Mouse (Mus musculus): ENCODE measurements around the gene Tmem92.
"Not testable (repeated sequence)": the region's sequence is repeated elsewhere in the genome, so short reads cannot be mapped to it uniquely, and the experiment has no call there.

Tmem92 gene

DNA sequence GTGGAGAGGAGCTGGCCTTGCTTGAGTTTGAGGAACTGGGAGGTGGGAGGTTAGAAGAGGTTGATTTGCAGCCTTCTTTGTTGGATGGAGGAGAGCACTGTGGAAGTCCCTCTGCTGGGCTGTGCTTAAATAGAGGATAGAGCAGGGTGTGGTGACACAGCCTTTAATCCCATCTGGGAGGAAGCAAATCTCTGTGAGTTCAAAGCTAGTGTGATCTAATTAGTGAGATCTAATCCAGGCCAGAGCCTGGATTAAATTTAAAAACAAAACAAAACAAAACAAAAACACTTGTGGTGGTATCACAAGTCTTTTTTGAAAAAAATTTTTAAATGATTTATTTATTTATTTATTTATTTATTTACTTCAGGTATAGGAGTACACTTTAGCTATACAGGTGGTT is at the start of gene Tmem92:
Tmem92 (minus strand) TSS at position 101 of the 400 bp plus-strand sequence.
- no peak for DNase-seq (ENCODE audit: low spot score in 2 of 2)

DNA sequence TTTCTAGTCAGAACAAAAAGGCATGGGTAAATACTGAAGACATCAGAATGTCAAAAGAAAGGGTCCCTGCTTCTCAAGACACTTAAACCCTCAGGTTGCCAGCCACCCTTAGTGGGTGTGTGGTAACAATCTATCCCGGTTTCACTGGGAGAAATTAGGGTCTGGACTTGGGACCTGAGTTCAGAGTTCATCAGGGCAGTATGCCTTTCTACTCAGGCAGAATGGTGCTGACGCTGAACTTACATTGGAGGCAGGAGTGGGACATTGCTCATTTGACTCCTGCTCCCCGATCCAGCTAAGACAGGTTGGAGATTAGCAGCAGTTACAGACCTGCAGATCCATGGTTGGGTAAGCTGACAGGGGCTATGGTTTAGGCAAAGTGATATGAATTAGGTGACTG is 46.5 kb upstream of the Tmem92 start:
- DNase-seq (ENCODE audit: low spot score in 2 of 2), result no peak

DNA sequence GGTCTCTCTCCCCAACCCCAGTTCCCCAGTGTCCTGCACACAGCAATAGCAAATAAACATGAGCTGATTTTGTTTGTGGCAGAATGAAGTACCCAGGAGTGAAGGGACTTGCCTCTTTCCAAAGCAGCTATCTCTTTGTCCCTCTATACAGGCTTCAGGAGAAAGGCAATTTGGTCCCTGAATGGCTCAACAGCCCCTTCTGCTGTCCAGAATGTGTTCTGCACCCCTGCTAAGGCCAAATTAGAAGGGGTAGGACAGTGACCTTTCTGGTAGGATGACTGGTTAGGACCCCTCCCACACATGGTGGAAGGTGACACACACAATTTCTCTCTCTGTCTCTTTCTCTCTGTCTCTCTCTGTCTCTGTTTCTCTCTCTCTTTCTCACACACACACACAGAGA is 36.9 kb upstream of the Tmem92 start:
- not testable (repeated sequence) for DNase-seq (ENCODE audit: low spot score in 2 of 2)

DNA sequence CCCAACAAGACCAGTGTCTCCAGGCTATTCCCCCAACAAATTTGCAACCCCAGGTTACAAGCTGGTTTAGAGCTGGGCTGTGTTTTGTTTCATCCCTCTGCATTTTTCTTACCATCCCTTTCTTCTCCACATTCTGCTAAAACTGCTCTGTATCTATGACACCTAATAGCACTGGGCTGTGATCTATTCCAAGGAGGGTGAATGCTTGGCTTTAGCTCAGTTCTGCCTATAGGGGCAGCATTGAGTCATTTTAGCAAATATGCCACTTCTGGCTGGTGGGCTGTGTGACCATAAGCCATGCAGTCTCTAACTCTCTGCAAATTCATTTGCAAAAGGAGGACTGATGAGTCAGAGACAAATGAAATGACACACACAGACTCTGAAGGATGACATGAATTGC is 36.4 kb upstream of the Tmem92 start:
- DNase-seq (ENCODE audit: low spot score in 2 of 2), result not testable (repeated sequence)

DNA sequence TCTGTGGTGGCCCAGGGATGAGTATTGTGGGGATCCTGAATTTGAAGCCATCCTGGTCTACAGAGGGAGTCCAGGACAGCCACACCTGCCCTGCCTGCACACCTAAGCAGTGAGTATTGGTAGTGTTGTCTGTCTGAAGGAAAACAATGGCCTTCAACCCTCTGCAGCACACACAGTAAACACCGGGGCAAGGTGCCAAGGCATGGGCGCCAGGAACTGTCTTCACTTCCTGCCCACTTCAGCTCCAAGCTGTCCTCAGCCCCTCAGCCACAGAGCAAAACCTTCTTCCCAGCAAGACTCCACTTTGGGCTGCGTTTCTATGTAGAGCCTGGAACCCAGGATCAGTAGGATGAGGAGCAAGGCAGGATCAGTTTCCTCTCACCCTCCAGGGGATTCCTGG is 29.0 kb upstream of the Tmem92 start:
- DNase-seq (ENCODE audit: low spot score in 2 of 2), result not testable (repeated sequence)

DNA sequence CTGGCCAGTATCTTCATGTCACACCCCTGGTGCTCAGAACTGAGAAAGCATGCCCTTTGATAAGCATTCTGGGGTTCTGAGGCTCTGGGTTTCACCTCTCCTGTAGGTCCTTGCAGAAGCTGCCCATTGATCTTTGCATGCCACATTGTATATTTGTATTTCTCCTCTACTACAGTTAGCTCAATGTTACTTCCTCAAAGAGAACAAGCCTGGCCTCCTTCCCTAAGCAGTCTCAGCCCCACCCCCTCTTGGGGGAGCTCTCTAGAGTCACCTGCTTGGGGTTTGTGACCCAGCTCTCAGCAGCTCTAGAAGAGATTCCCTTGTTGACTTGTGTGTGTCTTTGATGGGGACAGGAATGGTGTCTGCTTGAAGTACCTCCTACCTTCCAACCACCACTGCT is 9.2 kb upstream of the Tmem92 start:
- no peak for DNase-seq (ENCODE audit: low spot score in 2 of 2)

DNA sequence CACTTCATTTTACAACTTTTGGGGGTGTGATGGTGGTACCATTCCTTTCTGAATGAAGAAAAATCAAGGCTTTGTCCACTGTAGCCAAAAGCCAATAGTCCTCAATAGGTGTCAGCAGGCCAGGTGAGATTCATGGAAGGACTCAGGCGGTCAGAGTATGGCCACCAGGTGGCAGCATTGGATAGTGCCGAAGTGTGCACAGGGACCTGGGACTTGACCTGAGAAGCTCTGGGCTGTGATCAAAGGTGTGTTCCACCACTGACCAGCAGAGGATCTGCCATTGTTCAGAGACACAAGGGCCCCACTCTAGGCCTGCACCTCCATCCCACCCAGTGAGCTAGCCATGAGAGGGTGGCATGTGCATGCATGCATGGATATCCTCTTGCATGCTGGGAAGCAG is 2.7 kb upstream of the Tmem92 start:
- DNase-seq (ENCODE audit: low spot score in 2 of 2), result peak in 1 of 2 experiments; percentile 48

DNA sequence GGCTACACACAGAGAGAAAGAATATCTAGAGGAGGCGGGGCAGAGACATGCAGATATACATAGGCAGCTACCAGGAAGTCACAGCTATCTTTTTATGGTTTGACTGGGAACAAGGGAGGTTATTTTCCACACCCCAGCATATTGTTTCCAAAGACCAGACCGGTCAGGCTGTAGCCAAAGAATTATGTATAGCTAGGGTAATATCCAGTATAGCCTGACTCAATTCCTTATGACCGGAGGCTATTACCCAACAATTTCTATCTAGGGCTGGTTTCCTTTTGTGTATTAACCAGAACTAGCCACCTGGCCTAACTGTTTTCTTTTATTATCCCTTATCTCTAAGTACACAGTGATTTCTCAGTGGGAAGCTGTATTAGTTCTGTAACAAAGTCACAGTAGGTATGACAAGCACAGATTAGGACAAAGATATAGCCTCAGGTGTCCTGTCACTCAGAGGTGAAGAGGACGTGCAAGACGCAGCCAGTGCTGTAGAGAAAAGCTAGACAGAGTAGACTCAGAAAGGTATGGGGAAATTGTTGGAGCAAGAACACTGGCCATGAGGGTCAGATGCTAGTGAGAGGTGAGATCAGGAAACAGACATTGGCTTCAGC is 7.5 kb downstream of the Tmem92 start:
- no peak for DNase-seq (ENCODE audit: low spot score in 2 of 2)

DNA sequence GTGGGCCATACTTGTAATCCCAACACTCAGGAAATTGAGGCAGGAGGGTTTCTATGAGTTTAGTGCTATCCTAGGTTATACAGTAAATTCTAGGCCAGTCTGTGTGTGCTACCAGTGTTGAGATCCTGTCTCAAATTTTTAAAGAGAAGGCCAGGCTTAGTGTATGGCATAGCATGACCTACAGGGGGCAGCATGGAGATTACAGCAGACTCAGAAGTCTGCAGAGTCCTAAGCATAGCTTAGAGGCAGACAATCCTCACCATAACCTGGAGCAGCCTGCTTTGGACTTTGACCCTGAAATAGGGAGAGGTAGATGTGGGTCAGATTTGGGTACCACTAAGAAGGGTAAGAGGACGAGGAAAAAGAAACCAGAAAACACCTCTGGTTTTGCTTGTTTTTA is 8.7 kb downstream of the Tmem92 start:
- DNase-seq (ENCODE audit: low spot score in 2 of 2), result no peak

DNA sequence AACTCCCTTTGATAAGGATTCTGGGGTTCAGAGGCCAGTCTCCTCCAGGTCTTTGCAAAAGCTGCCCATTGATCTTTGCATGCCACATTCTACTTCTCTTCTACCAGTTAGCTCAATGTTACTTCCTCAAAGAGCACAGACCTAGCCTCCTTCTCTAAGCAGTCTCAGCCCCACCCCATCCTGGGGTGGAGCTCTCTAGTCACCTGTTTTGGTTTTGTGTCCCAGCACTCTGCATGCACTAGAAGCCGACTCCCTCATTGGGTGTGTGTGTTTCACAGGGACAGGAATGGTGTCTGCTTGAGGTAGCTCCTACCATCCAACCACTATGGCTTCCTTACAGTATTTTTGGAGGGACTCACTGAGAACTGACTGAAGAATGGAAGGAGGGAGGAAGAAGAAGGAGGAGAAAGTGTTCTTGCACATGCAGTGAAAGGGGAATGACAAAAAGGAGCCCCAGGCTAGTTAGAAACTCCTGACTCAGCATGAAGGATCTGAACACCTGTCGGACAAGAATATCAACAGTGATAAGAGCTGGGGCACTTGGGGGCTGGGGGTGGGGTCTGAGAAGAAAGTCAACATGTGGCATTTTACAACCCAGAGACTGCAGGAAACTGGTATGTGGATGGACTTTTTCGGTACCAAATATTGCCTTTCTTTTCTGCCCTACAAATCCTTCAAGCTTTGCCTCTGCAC is 10.0 kb downstream of the Tmem92 start:
- no peak for DNase-seq (ENCODE audit: low spot score in 2 of 2)

DNA sequence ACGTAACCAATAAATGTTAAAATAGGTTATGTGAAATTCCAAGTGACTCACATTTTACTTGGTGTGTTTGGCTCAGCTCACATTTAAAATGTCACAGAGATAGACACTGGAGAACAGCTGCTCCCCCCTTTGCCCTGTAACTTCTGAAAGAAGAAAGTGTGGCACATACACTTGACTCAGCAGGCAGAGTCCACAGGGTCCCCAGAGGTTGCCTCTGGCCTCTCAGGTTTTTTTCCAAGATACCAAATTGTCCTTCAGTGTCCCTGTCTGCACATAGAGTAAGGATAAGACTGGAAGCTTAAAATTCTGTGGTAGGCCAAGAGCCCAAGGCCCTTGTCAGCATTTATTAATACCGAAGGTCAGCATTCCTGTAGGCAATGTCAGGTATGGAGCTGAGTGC is 15.3 kb downstream of the Tmem92 start:
- DNase-seq (ENCODE audit: low spot score in 2 of 2), result no peak

DNA sequence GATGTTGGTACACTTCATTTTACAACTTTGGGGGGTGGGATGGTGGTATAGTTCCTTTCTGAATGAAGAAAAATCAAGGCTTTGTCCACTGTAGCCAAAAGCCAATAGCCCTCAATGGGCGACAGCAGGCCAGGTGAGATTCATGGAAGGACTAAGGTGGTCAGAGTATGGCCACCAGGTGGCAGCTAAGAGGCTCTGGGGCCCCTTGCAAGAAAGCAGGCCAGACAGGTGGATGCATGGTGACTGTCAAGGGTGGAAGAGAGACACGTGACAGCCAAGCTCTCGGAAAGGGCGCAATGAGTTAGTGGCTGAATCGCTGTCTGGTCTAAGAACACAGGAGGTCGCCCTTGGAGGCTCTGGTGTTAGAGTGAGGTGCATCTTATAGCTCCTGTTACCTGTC is 19.7 kb downstream of the Tmem92 start:
- no peak for DNase-seq (ENCODE audit: low spot score in 2 of 2)

DNA sequence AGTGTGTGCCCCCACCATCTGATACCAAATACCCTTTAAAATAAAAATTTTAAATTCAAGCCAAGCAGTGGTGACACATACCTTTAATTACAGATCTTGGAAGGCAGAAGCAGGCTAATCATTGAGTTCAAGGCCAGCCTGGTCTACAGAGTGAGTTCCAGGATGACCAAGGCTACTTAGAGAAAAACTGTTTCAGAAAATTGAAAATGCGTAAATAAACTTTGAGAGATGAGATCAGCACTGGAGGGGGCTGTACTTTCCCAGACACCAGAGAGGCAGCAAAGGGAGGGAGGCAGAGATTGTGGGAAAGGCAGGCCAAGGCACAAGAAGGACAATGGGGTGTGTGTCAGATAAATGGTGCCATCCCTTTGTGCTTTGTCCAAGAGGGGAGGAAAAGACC is 20.2 kb downstream of the Tmem92 start:
- no peak for DNase-seq (ENCODE audit: low spot score in 2 of 2)

DNA sequence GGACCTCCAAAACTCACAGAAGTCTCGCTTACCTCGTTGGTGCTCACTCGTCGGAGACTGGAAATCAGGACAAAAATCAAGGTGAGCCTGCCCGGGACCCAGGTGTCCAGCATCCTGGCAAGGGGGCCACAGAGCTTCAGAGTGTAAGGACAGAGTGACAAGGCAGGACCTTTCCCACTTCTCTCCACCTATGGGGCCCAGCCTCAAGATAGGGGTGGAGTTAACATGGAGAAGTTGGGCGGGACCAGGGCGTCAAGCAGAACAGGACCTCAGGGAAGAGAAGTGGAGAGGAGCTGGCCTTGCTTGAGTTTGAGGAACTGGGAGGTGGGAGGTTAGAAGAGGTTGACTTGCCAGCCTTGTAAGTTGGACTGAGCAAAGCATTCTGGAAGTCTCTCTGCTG is 21.7 kb downstream of the Tmem92 start:
- peak in 1 of 2 experiments; percentile 2 for DNase-seq (ENCODE audit: low spot score in 2 of 2)

DNA sequence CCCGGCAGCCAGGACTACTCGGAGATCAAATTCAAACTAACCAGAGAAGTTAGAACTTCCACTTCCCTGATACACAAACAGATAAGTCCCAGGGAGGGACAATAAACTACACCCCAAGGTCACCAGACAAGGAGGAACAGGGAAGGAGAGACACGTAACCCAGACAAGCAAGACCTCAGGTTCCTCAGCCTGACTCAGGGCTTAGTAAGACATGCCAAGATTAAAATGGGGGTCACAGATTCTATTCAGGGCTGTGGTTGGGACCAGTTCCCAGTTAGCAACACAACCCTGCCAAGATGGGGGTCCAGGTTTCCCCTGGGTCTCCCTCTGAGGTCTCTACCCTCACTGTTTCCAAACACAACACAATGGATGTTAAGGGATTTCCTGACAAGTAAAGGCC is 22.1 kb downstream of the Tmem92 start:
- DNase-seq (ENCODE audit: low spot score in 2 of 2), result no peak

DNA sequence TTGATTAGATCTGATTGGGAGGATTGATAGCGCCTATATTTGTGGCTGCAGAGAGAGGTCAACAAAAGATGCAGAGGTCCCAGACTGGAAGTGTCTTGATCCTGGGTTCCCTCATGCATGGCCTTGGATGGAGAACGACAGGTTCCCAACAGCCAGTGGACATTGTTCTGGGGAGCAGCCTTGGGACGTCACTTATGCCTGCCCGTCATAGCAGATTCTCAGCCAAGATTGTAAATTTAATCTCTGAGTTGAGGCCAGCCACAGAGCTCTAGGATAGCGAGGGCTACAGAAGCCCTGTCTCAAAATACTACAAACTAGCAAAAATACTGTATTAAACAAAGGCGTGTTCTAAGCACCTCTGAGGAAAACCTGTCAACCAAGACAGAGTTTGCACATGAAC is 22.6 kb downstream of the Tmem92 start:
- DNase-seq (ENCODE audit: low spot score in 2 of 2), result no peak

DNA sequence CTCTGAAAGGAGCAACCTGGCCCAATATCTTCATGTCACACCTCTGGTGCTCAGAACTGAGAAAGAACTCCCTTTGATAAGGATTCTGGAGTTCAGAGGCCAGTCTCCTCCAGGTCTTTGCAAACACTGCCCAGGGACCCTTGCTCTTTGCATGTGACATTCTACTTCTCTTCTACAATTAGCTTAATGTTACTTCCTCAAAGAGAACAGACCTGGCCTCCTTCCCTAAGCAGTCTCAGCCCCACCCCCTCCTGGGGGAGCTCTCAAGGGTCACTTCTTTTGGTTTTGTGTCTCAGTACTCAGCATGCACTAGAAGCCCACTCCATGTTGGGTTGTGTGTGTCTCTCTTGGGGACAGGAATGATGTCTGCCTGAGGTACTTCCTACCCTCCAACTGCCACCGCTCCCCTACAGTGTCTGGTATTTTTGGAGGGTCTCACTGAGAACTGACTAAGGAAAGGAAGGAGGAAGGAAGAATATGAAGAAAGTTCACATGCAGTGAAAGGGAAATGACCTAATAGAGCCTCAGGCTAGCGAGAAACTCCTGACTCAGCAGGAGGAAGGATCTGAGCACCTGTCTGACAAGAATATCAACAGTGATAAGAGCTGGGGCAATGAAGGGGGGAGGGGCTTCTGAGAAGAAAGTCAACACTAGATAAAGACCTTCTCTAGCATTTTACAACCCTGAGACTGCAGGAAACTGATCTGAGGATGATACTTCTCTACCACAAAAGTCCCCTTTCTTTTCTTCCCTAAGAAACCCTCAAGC is 29.4 kb downstream of the Tmem92 start:
- DNase-seq (ENCODE audit: low spot score in 2 of 2), result peak in 1 of 2 experiments; percentile 8

DNA sequence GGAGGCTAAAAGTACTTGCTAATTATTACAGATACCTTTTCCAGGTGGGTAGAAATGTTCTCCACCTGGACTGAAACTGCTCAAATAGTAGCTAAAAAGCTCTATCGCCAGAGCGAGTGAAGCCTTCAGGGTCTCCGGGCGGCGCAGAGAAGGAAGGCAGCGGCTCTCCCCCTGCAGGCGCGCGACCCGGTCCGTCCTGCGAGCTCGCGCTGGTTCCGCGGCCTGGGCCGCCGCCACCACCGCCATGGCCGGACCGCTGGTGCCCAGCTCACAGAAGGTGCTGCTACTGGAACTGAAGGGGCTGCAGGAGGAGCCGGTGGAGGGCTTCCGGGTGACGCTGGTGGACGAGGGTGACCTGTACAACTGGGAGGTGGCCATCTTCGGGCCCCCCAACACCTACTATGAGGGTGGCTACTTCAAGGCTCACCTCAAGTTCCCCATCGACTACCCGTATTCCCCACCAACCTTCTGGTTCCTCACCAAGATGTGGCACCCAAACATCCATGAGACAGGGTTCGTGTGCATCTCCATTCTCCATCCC is 40.7 kb downstream of the Tmem92 start, which contains the start of gene Cdc34b:
Cdc34b (plus strand) TSS at position 51 of the 541 bp plus-strand sequence.
- no peak for DNase-seq (ENCODE audit: low spot score in 2 of 2)

DNA sequence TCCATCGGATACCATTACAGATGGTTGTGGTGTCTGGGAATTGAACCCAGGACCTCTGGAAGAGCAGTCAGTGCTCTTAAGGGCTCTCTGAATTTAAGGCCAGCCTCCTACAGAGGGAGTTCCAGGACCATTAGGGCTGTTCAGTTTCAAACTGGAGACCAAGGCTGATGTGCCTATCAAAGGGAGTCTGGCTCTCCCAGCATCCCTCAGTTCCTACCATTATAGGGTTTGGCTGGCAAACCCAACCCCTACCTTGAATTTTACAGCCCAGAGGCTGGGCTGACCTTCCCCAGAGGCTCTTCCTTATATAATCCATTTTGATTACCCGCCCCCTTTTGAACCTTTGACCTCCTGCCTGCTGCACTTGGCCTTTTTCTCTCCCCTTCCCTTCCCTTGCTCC is 46.8 kb downstream of the Tmem92 start:
- no peak for DNase-seq (ENCODE audit: low spot score in 2 of 2)

DNA sequence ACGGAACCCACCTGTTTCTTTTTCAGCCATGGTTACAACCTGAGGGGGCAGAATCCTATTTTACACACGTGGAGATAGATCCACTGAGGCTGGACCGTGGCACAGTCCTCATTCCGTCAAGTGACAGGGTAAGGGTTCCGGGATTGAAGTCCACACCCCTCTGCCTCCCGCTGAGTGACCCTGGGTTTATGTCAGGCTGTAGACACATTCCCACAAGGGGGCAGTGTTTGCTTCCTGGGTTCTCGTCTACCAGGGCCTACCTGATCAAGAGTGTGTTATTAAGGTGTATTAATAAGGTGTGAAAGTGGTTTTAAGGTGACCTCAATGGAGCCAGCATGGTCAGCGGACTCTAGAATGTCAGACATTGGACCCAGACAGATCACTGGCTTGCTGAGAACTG is 49.7 kb downstream of the Tmem92 start:
- peak in 1 of 2 experiments; percentile 8 for DNase-seq (ENCODE audit: low spot score in 2 of 2)

DNA sequence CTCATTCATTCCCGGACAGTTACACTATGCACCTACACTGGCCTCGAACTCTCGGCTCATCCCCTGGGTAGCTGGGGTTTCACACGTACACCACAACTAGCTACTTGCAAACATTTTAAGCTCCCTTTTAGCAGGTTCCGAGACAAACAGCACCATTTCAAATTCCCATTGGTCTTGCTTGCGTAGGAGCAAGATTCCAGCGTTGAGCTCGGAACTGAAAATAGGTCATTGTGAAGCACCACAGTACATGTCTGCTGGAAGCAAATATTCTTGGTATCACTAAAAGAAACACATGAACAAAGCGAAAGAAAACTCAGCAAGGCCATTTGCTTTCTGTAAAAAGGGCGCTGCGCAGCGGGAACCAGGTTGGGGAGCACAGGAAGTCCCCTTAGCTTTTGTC is 51.3 kb downstream of the Tmem92 start:
- DNase-seq (ENCODE audit: low spot score in 2 of 2), result no peak

DNA sequence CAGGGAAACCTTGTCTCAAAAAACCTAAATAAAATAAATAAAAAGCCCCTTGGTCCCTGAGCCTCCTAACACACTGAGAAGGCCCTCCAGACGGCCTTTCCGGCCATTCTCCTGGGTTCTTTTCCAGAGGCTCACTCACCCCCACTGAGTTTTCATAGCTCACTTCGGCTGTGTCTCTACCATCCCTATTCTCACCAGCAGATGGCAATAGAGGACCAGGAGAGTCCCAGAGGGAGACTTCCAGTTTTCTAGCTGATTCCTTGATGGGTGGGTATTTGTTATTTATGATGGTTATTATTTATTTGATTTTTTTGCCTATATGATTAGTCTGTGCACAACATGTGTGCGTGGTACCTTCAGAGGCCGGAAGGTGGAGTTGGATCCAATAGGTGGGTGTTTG is 52.2 kb downstream of the Tmem92 start:
- DNase-seq (ENCODE audit: low spot score in 2 of 2), result peak in 1 of 2 experiments; percentile 74

DNA sequence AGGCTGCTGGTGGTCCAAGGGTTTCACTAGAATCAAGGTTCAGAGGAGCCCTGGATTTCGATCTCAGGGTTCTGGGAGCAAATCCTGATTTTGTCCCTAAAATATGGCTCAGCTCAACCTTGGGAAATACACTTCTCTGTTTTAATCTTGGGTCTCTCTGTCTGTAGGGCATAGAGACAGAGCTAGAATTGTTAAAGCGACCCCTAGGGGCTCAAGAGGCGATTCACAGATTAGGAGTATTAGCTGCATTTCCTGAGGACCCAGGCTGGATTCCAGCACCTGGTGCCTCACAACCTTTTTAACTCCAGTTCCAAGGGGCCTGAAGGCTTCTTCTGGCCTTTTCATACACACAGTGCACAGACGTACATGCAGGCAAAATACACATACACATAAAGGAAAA is 52.9 kb downstream of the Tmem92 start:
- no peak for DNase-seq (ENCODE audit: low spot score in 2 of 2)

Data from left cerebral cortex, adult 9 months (tissue).